Mouse (Mus musculus) forebrain, embryonic 10.5 days (tissue): Measurements from ENCODE around the gene Smc3. TPM values are rescaled to one million over a fixed set of nuclear protein-coding genes. Genes with fewer than 3 reads are reported as not detected.
A peak's percentile ranks its signal among the peaks of the same experiment; 100 is the strongest.

Experiments used
- DNase-seq: peaks from one replicate; pipeline ENCODE4 v3.0.0-alpha.2; 2017; ENCODE audit warnings: low spot score; ENCODE audit errors: extremely low spot score
- H3K27ac ChIP-seq: fragments of 300-500 bp; sonication (generic); 2 replicates; pipeline ENCODE4 v1.5.1; 2016; ENCODE audit warnings: mild to moderate bottlenecking
- H3K27me3 ChIP-seq: fragments of 300-500 bp; sonication (generic); 2 replicates; pipeline ENCODE4 v1.6.1; 2016; ENCODE audit warnings: mild to moderate bottlenecking; ENCODE audit not compliant: poor library complexity, severe bottlenecking
- H3K36me3 ChIP-seq: fragments of 300-500 bp; sonication (generic); replicated peaks from 2 replicates; pipeline ENCODE4 v1.6.1; 2016; ENCODE audit warnings: mild to moderate bottlenecking, moderate library complexity
- H3K4me1 ChIP-seq: fragments of 300-500 bp; sonication (generic); 2 replicates; pipeline ENCODE4 v1.6.1; 2016
- H3K4me3 ChIP-seq: fragments of 300-500 bp; sonication (generic); 2 replicates; pipeline ENCODE4 v1.5.1; 2016; ENCODE audit warnings: mild to moderate bottlenecking, moderate library complexity
- H3K9me3 ChIP-seq: fragments of 300-500 bp; sonication (generic); 2 replicates; pipeline ENCODE4 v1.6.1; 2016; ENCODE audit warnings: mild to moderate bottlenecking, moderate library complexity
- WGBS: fragments of 180-500 bp; shearing (Covaris S2); methylation state at CpG from one replicate; pipeline ENCODE4 v1.1.7; 2016; 5-methylcytosine and 5-hydroxymethylcytosine counted together
- polyA plus RNA-seq: library from polyadenylated mRNA; unstranded; fragments of >200 nt; fragmentation: Nextera tagmentation; extraction: Ambion mirVana; gene quantifications from 2 replicates; pipeline ENCODE4 v1.2.1, GENCODE M21; 2016

Gene Smc3
- 81.4 and 87.6 TPM in 2 replicates for polyA plus RNA-seq

- H3K4me3 ChIP-seq, result peak within 1 kb of the TSS; percentile 100
- H3K27me3 ChIP-seq, result no peaks in the 10 kb centered on the region
- peaks cover 33% of the 10 kb centered on the region for H3K36me3 ChIP-seq
- WGBS, result under 1% methylated on average over 69 of the region's 70 CpGs
- H3K4me1 ChIP-seq, result peaks cover 17% of the 10 kb centered on the region
- peak within 1 kb of the TSS; percentile 99 for H3K27ac ChIP-seq
- H3K9me3 ChIP-seq, result no peaks in the 10 kb centered on the region
- DNase-seq, result peak; percentile 99
Observed at GRCm38 (mm10) chr19:53599757-53600539, at the start of gene Smc3. TSS of gene Smc3 (plus strand) at chr19:53600398.

GRCm38 (mm10) chr19:53550972-53551371 lies 49.2 kb upstream of the Smc3 start:
- Histone ChIP-seq H3K9me3 (no peaks in the 10 kb centered on the region), H3K27ac (no peak overlapping the region), H3K27me3 (no peaks in the 10 kb centered on the region), H3K36me3 (no peaks in the 10 kb centered on the region), H3K4me1 (peaks cover 24% of the 10 kb centered on the region), H3K4me3 (no peak overlapping the region)
- WGBS, result 86% methylated on average over 12 of the region's 12 CpGs
- no peak for DNase-seq

GRCm38 (mm10) chr19:53552216-53552786 lies 47.9 kb upstream of the Smc3 start:
- 0 out of 2 replicates have a peak overlapping the region, but pooled peaks have one; percentile 40 for H3K27ac ChIP-seq
- no peak for DNase-seq
- H3K27me3 ChIP-seq, result 0 out of 2 replicates have a peak, but pooled peaks cover under 1% of the 10 kb centered on the region
- no peaks in the 10 kb centered on the region for H3K36me3 ChIP-seq
- peaks cover 29% of the 10 kb centered on the region for H3K4me1 ChIP-seq
- H3K4me3 ChIP-seq, result no peak overlapping the region
- WGBS, result 39% methylated on average over 10 of the region's 10 CpGs
- H3K9me3 ChIP-seq, result no peaks in the 10 kb centered on the region

GRCm38 (mm10) chr19:53552795-53553194 lies 47.4 kb upstream of the Smc3 start:
- Histone ChIP-seq H3K36me3 (no peaks in the 10 kb centered on the region), H3K27me3 (0 out of 2 replicates have a peak, but pooled peaks cover 5% of the 10 kb centered on the region), H3K4me3 (no peak overlapping the region), H3K9me3 (no peaks in the 10 kb centered on the region), H3K4me1 (peaks cover 29% of the 10 kb centered on the region), H3K27ac (0 out of 2 replicates have a peak overlapping the region, but pooled peaks have one; percentile 40)
- 66% methylated on average over 6 of the region's 6 CpGs for WGBS
- no peak for DNase-seq

GRCm38 (mm10) chr19:53554402-53554801 lies 45.8 kb upstream of the Smc3 start:
- H3K27ac ChIP-seq, result no peak overlapping the region
- H3K36me3 ChIP-seq, result no peaks in the 10 kb centered on the region
- no peak overlapping the region for H3K4me3 ChIP-seq
- H3K9me3 ChIP-seq, result no peaks in the 10 kb centered on the region
- H3K27me3 ChIP-seq, result 0 out of 2 replicates have a peak, but pooled peaks cover 7% of the 10 kb centered on the region
- 93% methylated on average over 11 of the region's 11 CpGs for whole genome bisulfite sequencing
- peaks cover 26% of the 10 kb centered on the region for H3K4me1 ChIP-seq
- no peak for DNase-seq

GRCm38 (mm10) chr19:53554981-53555616 lies 45.1 kb upstream of the Smc3 start:
- 81% methylated on average over 5 of the region's 5 CpGs for WGBS

GRCm38 (mm10) chr19:53556841-53557240 lies 43.4 kb upstream of the Smc3 start:
- Histone ChIP-seq H3K36me3 (no peaks in the 10 kb centered on the region), H3K4me1 (peaks cover 26% of the 10 kb centered on the region), H3K27me3 (0 out of 2 replicates have a peak, but pooled peaks cover 7% of the 10 kb centered on the region), H3K27ac (peak overlapping the region; percentile 68; the same call in 1 of the 2 replicates), H3K4me3 (peak overlapping the region; percentile 27), H3K9me3 (0 out of 2 replicates have a peak, but pooled peaks cover 2% of the 10 kb centered on the region)
- no peak for DNase-seq
- WGBS, result 34% methylated on average over 6 of the region's 6 CpGs

More at GRCm38 (mm10) chr19:53554981-53555616, 45.1 kb upstream of the Smc3 start:
- H3K9me3 ChIP-seq, result no peaks in the 10 kb centered on the region
- H3K4me3 ChIP-seq, result no peak overlapping the region
- no peak for DNase-seq
- 0 out of 2 replicates have a peak, but pooled peaks cover 7% of the 10 kb centered on the region for H3K27me3 ChIP-seq
- H3K4me1 ChIP-seq, result peaks cover 26% of the 10 kb centered on the region
- no peaks in the 10 kb centered on the region for H3K36me3 ChIP-seq
- H3K27ac ChIP-seq, result peak overlapping the region; percentile 4; the same call in 1 of the 2 replicates

- 0 out of 2 replicates have a peak, but pooled peaks cover 7% of the 10 kb centered on the region for H3K27me3 ChIP-seq
- H3K27ac ChIP-seq, result peak overlapping the region; percentile 68
- DNase-seq, result no peak
- 39% methylated on average over 20 of the region's 20 CpGs for WGBS
- H3K9me3 ChIP-seq, result 0 out of 2 replicates have a peak, but pooled peaks cover 2% of the 10 kb centered on the region
- no peaks in the 10 kb centered on the region for H3K36me3 ChIP-seq
- H3K4me1 ChIP-seq, result peaks cover 21% of the 10 kb centered on the region
- peak overlapping the region; percentile 27 for H3K4me3 ChIP-seq
Observed at GRCm38 (mm10) chr19:53557267-53557936, 42.8 kb upstream of the Smc3 start.

- no peak overlapping the region for H3K27ac ChIP-seq
- H3K4me3 ChIP-seq, result no peak overlapping the region
- 0 out of 2 replicates have a peak, but pooled peaks cover 7% of the 10 kb centered on the region for H3K27me3 ChIP-seq
- DNase-seq, result no peak
- no peaks in the 10 kb centered on the region for H3K36me3 ChIP-seq
- 0 out of 2 replicates have a peak, but pooled peaks cover 2% of the 10 kb centered on the region for H3K9me3 ChIP-seq
- peaks cover 21% of the 10 kb centered on the region for H3K4me1 ChIP-seq
- WGBS, result 91% methylated on average over 3 of the region's 3 CpGs
Observed at GRCm38 (mm10) chr19:53560436-53560835, 39.8 kb upstream of the Smc3 start.

- no peaks in the 10 kb centered on the region for H3K27me3 ChIP-seq
- no peak overlapping the region for H3K4me3 ChIP-seq
- WGBS, result 55% methylated on average over 4 of the region's 4 CpGs
- peak overlapping the region; percentile 48 for H3K27ac ChIP-seq
- H3K4me1 ChIP-seq, result peaks cover 23% of the 10 kb centered on the region
- H3K36me3 ChIP-seq, result no peaks in the 10 kb centered on the region
- 0 out of 2 replicates have a peak, but pooled peaks cover 2% of the 10 kb centered on the region for H3K9me3 ChIP-seq
- no peak for DNase-seq
Observed at GRCm38 (mm10) chr19:53564174-53564573, 36.0 kb upstream of the Smc3 start.

- Histone ChIP-seq H3K9me3 (no peaks in the 10 kb centered on the region), H3K27ac (peak overlapping the region; percentile 66), H3K36me3 (no peaks in the 10 kb centered on the region), H3K4me1 (peaks cover 23% of the 10 kb centered on the region), H3K4me3 (no peak overlapping the region), H3K27me3 (no peaks in the 10 kb centered on the region)
- 94% methylated on average over 14 of the region's 14 CpGs for WGBS
- no peak for DNase-seq
Observed at GRCm38 (mm10) chr19:53565565-53566277, 34.5 kb upstream of the Smc3 start.
